Mouse (Mus musculus) embryonic fibroblast, embryonic 13.5 days (primary cell): ENCODE measurements around the gene Rgl1. TPM values are rescaled to one million over a fixed set of nuclear protein-coding genes. Genes with fewer than 3 reads are reported as not detected.

ENCODE experiments used
- H3K27ac ChIP-seq: 2 replicates; pipeline ENCODE4 v1.5.1; 2012; ENCODE audit warnings: low read length, control low read depth, inconsistent platforms; ENCODE audit not compliant: insufficient read depth
- H3K4me1 ChIP-seq: 2 replicates; pipeline ENCODE4 v1.6.1; 2011; ENCODE audit warnings: low read length; ENCODE audit not compliant: control insufficient read depth, insufficient read depth
- H3K4me3 ChIP-seq: 2 replicates; pipeline ENCODE4 v1.5.1; 2011; ENCODE audit warnings: mild to moderate bottlenecking, control low read depth, low read length; ENCODE audit not compliant: insufficient read depth
- CTCF ChIP-seq: IDR thresholded peaks from 2 replicates; pipeline ENCODE4 v1.5.1; 2011; ENCODE audit warnings: mild to moderate bottlenecking, control low read depth, low read length, moderate library complexity, borderline replicate concordance; ENCODE audit not compliant: insufficient read depth
- POLR2A ChIP-seq: IDR thresholded peaks from 2 replicates; pipeline ENCODE4 v1.6.1; 2011; ENCODE audit warnings: low read depth, mild to moderate bottlenecking, control low read depth, low read length, moderate library complexity
- polyA plus RNA-seq: library from polyadenylated mRNA; stranded (reverse); fragments of >200 nt; gene quantifications from 2 replicates; pipeline ENCODE4 v1.2.4, GENCODE M21; 2011; ENCODE audit warnings: low read depth; ENCODE audit not compliant: missing spikeins, insufficient read length

The Rgl1 gene
- polyA plus RNA-seq, 1 experiment, result 53.6 TPM

- H3K4me1 ChIP-seq, result peaks cover 11% of the 10 kb centered on the region
- TF ChIP-seq CTCF, result no peak
- TF ChIP-seq POLR2A, result no peak
- no peak overlapping the region for H3K4me3 ChIP-seq
- H3K27ac ChIP-seq, result no peak overlapping the region
Observed at GRCm38 (mm10) chr1:152619396-152619795, 146.8 kb downstream of the Rgl1 start.

- H3K4me1 ChIP-seq, result peaks cover 11% of the 10 kb centered on the region
- TF ChIP-seq CTCF (no peak), POLR2A (no peak)
- no peak overlapping the region for H3K27ac ChIP-seq
- no peak overlapping the region for H3K4me3 ChIP-seq
Observed at GRCm38 (mm10) chr1:152618896-152619295, 147.3 kb downstream of the Rgl1 start.

- no peak overlapping the region for H3K27ac ChIP-seq
Observed at GRCm38 (mm10) chr1:152618381-152618780, 147.8 kb downstream of the Rgl1 start.

GRCm38 (mm10) chr1:152617745-152618342, 148.3 kb downstream of the Rgl1 start:
- H3K27ac ChIP-seq, result no peak overlapping the region
- TF ChIP-seq CTCF (no peak), POLR2A (no peak)
- peaks cover 9% of the 10 kb centered on the region for H3K4me1 ChIP-seq
- no peak overlapping the region for H3K4me3 ChIP-seq

More at GRCm38 (mm10) chr1:152618381-152618780, 147.8 kb downstream of the Rgl1 start:
- Histone ChIP-seq H3K4me3 (no peak overlapping the region), H3K4me1 (peaks cover 11% of the 10 kb centered on the region)
- TF ChIP-seq CTCF (no peak), POLR2A (no peak)

GRCm38 (mm10) chr1:152616777-152617057, 149.4 kb downstream of the Rgl1 start:
- no peak for TF ChIP-seq POLR2A
- peaks cover under 1% of the 10 kb centered on the region; the same call in 1 of the 2 replicates for H3K4me1 ChIP-seq
- no peak overlapping the region for H3K27ac ChIP-seq
- no peak overlapping the region for H3K4me3 ChIP-seq

GRCm38 (mm10) chr1:152615987-152616776, 150.0 kb downstream of the Rgl1 start:
- H3K4me3 ChIP-seq, result no peak overlapping the region

GRCm38 (mm10) chr1:152614743-152615380, 151.3 kb downstream of the Rgl1 start:
- peaks cover 3% of the 10 kb centered on the region; the same call in 1 of the 2 replicates for H3K4me1 ChIP-seq
- H3K27ac ChIP-seq, result no peak overlapping the region
- H3K4me3 ChIP-seq, result no peak overlapping the region
- no peak for TF ChIP-seq POLR2A
- TF ChIP-seq CTCF, result no peak

More at GRCm38 (mm10) chr1:152615987-152616776, 150.0 kb downstream of the Rgl1 start:
- Histone ChIP-seq H3K27ac (no peak overlapping the region), H3K4me1 (peaks cover 3% of the 10 kb centered on the region; the same call in 1 of the 2 replicates)
- no peak for TF ChIP-seq CTCF
- TF ChIP-seq POLR2A, result no peak

GRCm38 (mm10) chr1:152613158-152613857, 152.8 kb downstream of the Rgl1 start:
- Histone ChIP-seq H3K27ac (no peak overlapping the region), H3K4me3 (no peak overlapping the region), H3K4me1 (peaks cover 3% of the 10 kb centered on the region; the same call in 1 of the 2 replicates)
- TF ChIP-seq POLR2A (no peak), CTCF (no peak)

- Histone ChIP-seq H3K4me1 (peaks cover 7% of the 10 kb centered on the region; the same call in 1 of the 2 replicates), H3K27ac (no peak overlapping the region), H3K4me3 (no peak overlapping the region)
- no peak for TF ChIP-seq CTCF
- no peak for TF ChIP-seq POLR2A
Observed at GRCm38 (mm10) chr1:152612535-152613157, 153.5 kb downstream of the Rgl1 start.

- no peak overlapping the region for H3K4me3 ChIP-seq
- no peak overlapping the region for H3K27ac ChIP-seq
- TF ChIP-seq CTCF, result no peak
- TF ChIP-seq POLR2A, result no peak
- peaks cover 10% of the 10 kb centered on the region; the same call in 1 of the 2 replicates for H3K4me1 ChIP-seq
Observed at GRCm38 (mm10) chr1:152609547-152609946, 156.6 kb downstream of the Rgl1 start.
